Mouse (Mus musculus): ENCODE data around the gene Krt10. TPM values are rescaled to one million over a fixed set of nuclear protein-coding genes. Genes with fewer than 3 reads are reported as not detected.
A peak's percentile ranks its signal among the peaks of the same experiment; 100 is the strongest.

Krt10 gene
- polyA plus RNA-seq (2017; shearing (Covaris generic)) = 1 to 10 TPM; 8.8 to 9.7 TPM

DNA sequence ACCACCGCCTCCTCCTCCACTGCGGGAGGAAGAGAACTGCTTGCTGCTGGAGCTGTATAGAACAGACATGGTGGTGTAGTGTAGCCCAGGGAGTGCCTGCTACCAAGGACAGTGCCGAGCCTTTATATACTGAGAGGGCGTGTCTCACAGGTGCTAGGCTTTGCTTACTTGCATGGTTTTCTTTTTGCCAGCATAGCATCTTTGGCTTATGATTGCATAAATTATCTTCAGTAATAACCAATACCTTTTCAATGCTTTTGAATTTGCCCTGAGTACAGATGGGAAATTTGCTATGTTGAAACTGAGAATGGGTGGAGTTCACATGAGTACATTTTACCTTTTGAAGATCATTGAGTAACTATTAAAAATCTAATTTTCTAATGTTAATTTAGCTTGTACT, at the start of gene Krt10:
Krt10 (minus strand) TSS at position 101 of the 400 bp plus-strand sequence.
- no peak for ATAC-seq

DNA sequence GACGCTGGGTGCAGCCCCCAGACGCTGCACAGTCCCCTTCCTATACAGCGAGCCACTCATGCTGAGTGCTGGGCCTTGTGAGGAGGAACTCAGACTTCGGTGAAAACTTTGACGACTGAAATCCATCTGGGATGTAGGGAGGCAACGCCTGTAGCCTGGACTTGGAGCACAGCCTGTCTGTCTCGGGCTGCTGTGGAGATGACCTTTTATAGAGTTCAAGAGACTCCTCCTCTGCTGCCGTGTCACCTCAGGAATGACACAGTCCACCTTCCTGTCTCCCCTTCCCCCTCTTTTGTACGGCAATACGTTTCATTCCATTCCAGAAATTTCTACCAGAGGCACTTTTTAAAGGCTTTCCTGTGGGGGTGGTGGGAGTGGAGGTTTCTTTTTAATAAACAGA, 48.8 kb upstream of the Krt10 start, which contains the start of gene Krt20:
Krt20 (minus strand) TSS at position 179 of the 400 bp plus-strand sequence.
- ATAC-seq = no peak

DNA sequence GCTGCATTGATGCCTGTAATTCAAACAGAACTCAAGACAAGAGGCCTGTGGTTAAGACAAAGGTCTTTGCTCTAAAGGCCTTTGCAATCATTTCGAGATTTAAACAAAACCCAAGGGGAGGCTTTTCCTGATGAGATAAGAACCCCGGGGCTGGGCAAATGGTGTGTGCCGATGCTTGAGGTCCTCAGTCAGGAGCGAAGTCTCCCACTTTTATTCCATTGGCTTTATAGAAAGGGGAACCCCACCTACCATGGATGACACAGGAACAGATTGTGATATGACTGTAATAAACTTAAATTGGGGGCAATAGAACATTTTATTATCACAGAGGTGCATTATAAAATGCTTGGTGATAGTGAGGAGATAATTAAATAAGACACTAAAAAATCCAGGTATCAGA, 47.5 kb upstream of the Krt10 start:
- ATAC-seq = no peak

- no peak for ATAC-seq
Measured at GRCm38 (mm10) chr11:99430670-99431069, 41.5 kb upstream of the Krt10 start.

GRCm38 (mm10) chr11:99422159-99422558, 33.0 kb upstream of the Krt10 start, which contains the start of gene Krt12:
TSS of gene Krt12 (minus strand) at chr11:99422259.
- no peak for ATAC-seq

- no peak for ATAC-seq
Measured at GRCm38 (mm10) chr11:99420586-99420985, 31.4 kb upstream of the Krt10 start.

- ATAC-seq = no peak
Measured at GRCm38 (mm10) chr11:99417819-99418218, 28.7 kb upstream of the Krt10 start.

GRCm38 (mm10) chr11:99416902-99417301, 27.7 kb upstream of the Krt10 start:
- no peak for ATAC-seq

GRCm38 (mm10) chr11:99414463-99415147, 25.4 kb upstream of the Krt10 start:
- ATAC-seq = no peak

GRCm38 (mm10) chr11:99413247-99413646, 24.1 kb upstream of the Krt10 start:
- ATAC-seq = no peak

DNA sequence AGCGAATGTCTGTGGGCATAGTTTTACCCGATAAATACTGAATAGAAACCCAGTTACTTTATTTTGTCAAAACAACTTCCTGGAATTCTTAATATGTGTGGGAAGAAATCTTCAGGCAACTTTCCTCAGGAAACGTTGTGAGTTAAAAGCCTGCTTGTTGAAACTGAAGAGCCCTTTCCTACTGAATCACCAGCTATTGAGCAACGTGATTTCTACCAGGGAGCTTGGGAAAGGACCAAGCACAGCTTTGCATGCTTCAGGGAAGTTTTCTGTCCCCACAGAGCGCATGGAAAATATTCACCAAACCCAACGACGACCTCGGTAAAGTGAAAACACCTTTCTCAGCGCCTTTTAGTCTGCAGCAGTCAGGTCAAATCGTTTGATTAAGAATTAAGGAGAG, 17.0 kb upstream of the Krt10 start:
- ATAC-seq = no peak

- ATAC-seq = no peak
Measured at GRCm38 (mm10) chr11:99399956-99400549, 10.9 kb upstream of the Krt10 start.

DNA sequence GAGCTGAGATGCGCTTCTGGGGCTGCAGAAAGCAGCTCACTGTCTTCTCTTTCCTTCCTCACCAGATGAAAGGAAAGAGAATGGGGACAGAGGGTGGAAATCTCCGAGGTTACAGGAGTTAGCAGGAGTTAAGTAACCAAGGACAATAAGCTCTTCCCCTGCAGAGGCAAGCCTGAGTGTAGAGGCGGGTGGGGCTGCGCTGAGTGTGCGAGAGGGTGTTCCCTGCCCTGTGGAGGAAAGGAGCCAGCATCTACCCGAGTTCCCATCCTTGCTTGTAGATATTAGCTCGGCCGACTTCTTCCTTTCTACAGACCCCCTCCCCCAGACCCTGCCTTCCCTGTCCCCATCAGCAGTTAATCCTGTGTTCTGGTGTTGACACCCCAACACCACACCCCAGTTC, 9.7 kb upstream of the Krt10 start:
- ATAC-seq = no peak

- no peak for ATAC-seq
Measured at GRCm38 (mm10) chr11:99398084-99398483, 8.9 kb upstream of the Krt10 start.

DNA sequence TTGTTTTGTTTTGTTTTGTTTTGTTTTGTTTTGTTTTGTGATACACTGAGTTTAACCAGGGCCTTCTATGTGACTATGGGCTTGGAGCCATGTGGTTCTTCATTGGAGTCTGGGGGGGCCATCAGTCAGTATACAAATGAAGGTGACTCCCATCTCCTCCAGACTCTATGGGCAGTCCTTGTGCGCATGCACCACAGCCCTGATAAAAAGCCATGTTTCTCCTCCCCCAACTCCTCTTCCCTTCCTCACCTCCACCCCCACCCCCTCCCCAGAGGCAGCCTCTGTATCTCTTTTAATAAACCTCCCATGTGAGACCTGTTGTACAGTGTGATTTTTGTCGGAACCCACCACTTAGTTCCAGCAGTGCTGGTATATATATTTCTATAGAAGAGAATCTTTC, 7.5 kb upstream of the Krt10 start:
- ATAC-seq = no peak

DNA sequence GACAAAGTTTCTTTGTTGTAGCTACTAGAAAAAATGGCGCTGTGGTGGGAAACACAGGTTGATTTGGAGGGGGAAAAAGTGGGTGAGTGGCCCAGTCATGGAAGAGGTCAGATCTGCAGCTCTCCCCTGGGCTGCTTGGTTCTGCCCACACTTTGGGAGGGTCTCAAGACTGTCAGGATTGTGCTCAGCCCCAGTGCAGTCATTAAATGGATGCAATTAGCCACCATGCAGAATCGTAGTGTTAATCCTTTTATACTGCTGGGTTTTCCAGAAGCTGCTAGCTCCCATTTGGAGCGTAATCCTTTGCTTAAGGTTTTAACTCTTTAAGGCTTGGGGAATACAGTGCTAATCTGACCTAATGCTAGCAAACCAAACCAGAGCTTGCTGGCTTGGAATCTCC, 6.9 kb upstream of the Krt10 start:
- no peak for ATAC-seq

GRCm38 (mm10) chr11:99392492-99392891, 3.3 kb upstream of the Krt10 start:
- ATAC-seq = no peak

DNA sequence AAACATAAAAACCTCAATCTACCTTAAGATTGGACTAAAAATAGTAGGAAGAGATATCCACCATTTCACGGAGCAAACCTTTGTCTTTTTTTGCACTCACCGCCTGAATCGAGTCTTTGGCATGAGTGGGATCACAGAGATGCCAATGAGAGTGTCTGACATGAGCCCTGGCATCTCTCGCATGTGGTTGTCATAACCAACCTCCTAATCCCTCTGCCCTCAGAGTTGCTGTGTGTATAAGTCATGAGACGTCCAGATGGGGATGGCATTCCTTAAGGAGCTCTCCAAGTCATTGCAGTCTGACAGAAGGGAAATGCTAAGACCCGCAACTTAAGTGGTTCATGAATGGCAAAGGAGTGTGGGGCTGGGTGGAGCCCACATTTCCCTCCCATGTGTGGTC, 2.2 kb upstream of the Krt10 start:
- ATAC-seq = no peak

GRCm38 (mm10) chr11:99390866-99391265, 1.7 kb upstream of the Krt10 start:
- ATAC-seq = no peak

- ATAC-seq = no peak
Measured at GRCm38 (mm10) chr11:99388661-99389060, 503 bp downstream of the Krt10 start.

- ATAC-seq = peak; percentile 85
Measured at GRCm38 (mm10) chr11:99385813-99386721, 3.1 kb downstream of the Krt10 start.

GRCm38 (mm10) chr11:99379568-99379967, 9.6 kb downstream of the Krt10 start:
- ATAC-seq = no peak

- ATAC-seq = no peak
Measured at GRCm38 (mm10) chr11:99374803-99375202, 14.4 kb downstream of the Krt10 start, which contains the start of gene Krt28. TSS of gene Krt28 (minus strand) at chr11:99374903.

All from CD4-positive, CD25-positive, alpha-beta regulatory T cell, adult 4 months (primary cell).